Mouse (Mus musculus): ENCODE measurements around the gene Mcf2l. TPM values are rescaled to one million over a fixed set of nuclear protein-coding genes. Genes with fewer than 3 reads are reported as not detected.

The Mcf2l gene
- polyA plus RNA-seq (2012; rRNA removed), result 144 and 148 TPM in 2 replicates

DNA sequence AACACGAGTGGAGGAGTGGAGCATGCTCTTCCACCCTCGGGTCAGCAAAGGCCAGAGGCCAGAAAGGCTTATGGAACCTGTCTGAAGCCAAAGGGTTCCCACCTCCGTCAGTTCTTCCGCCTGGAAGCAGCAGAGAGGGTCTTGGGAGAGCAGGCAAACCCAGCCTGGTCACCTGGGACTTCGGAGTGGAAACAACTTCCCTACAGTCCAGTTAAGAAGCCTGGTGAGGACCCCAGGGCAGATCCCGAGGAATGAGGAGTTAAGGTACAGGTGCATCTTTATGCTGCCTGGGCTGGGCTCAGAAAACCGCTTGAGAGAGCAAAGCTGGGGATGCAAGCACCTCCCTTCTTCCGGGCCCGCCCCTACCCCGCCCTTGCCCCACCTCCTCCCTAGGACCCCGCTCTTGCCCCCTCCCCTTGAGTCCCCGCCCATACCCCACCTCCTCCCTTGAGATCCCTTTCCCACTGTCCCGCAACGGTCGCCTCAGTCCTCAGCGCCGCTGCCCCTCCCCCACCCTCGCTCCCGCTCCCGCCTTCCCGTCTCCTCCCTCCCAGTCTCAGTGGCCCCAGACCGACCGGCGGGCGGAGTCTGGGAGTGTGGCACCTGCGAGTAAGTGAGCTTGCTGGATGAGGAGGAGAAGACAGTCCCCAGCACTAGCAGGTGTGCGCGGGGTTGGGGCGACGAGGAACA, at the start of gene Mcf2l:
Gene Mcf2l, plus strand, starts transcription at position 450 of the 690 bp plus-strand sequence.
- Histone ChIP-seq H3K4me3 (ENCODE audit: insufficient read depth, low read length) (peak within 1 kb of the TSS; percentile 72), H3K27ac (ENCODE audit: insufficient read depth, low read length) (no peak within 1 kb of the TSS), H3K4me1 (ENCODE audit: control insufficient read depth, insufficient read depth, low read length) (peaks cover 2% of the 10 kb centered on the region; the same call in 1 of the 2 replicates)
- TF ChIP-seq POLR2A (IDR thresholded peaks at IDR 0.05; ENCODE audit: extremely low read depth, insufficient read depth, low read length) (no peak), CTCF (IDR thresholded peaks at IDR 0.05; ENCODE audit: extremely low read depth, insufficient read depth, low read length) (no peak)

DNA sequence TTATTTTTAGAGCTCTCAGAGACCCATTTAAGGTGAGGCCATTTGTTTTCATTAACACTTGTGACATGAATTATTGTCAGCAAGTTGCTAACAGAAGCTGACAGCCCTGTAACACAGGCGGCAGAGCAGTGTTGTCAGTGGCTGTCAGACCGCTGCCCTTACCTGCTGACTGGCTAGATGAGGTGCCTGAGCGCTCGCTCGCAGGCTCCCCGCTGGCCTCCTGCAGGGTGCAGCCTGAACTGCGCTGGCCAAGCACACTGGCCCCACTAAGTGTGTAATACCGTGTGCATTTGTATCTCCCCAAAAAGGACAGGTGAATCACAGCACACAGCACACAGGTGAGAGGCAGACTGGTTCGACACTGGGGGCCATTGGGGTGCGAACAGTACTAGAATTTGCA, 49.0 kb upstream of the Mcf2l start:
- no peaks in the 10 kb centered on the region for H3K4me1 ChIP-seq (ENCODE audit: control insufficient read depth, insufficient read depth, low read length)
- TF ChIP-seq POLR2A (IDR thresholded peaks at IDR 0.05; ENCODE audit: extremely low read depth, insufficient read depth, low read length) (no peak), CTCF (IDR thresholded peaks at IDR 0.05; ENCODE audit: extremely low read depth, insufficient read depth, low read length) (no peak)

DNA sequence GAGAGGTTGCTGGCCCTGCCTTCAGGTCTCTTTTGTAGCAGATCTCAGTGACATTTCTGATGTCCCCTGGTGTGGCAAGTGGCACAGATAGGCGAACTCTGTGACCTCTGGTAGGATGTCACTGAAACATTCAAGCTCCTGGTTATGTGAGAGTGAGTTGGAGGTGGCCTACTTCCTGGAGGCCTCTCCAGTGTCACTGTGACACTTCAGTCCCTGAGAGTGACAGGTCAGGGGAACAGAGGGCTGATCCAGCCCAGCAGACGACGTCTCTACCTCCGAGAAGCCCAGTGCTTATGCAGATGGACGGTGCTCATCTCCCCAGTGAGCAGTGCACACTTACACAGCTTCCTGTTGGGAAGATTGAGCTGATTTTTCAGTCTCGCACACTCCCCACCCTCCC, 48.4 kb upstream of the Mcf2l start:
- H3K4me1 ChIP-seq (ENCODE audit: control insufficient read depth, insufficient read depth, low read length), result no peaks in the 10 kb centered on the region
- H3K4me3 ChIP-seq (ENCODE audit: insufficient read depth, low read length), result no peak overlapping the region
- no peak overlapping the region for H3K27ac ChIP-seq (ENCODE audit: insufficient read depth, low read length)
- TF ChIP-seq CTCF (IDR thresholded peaks at IDR 0.05; ENCODE audit: extremely low read depth, insufficient read depth, low read length) (no peak), POLR2A (IDR thresholded peaks at IDR 0.05; ENCODE audit: extremely low read depth, insufficient read depth, low read length) (no peak)

More for the DNA sequence above, 49.0 kb upstream of the Mcf2l start:
- no peak overlapping the region for H3K4me3 ChIP-seq (ENCODE audit: insufficient read depth, low read length)
- no peak overlapping the region for H3K27ac ChIP-seq (ENCODE audit: insufficient read depth, low read length)

DNA sequence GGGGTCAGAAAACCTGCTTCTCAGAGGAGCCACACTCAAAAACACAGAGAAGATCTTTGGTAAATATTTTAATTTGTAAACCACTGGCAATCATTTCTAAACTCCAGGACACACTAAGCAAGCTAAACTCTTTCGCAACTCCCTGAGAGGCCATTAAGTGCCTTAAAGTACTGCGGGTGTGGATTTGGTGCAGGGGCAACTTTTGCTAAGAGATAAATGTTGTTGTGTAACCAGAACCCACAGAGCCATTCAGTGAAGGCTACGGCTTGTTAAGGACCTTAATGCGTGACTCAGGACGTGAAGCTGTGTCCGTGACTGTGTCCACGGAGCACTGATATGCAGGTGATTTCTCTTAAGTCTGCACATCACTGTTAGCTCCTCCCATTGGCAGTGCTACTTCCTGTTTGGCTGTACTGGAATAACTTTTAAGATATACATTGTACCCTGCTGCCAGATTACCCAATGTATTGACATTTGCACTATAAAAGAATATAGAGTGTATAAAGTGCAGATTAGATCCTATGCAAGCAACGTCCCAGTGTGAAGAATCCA, 47.8 kb upstream of the Mcf2l start:
- TF ChIP-seq CTCF (IDR thresholded peaks at IDR 0.05; ENCODE audit: extremely low read depth, insufficient read depth, low read length), result no peak
- no peak for TF ChIP-seq POLR2A (IDR thresholded peaks at IDR 0.05; ENCODE audit: extremely low read depth, insufficient read depth, low read length)
- Histone ChIP-seq H3K4me1 (ENCODE audit: control insufficient read depth, insufficient read depth, low read length) (no peaks in the 10 kb centered on the region), H3K4me3 (ENCODE audit: insufficient read depth, low read length) (no peak overlapping the region), H3K27ac (ENCODE audit: insufficient read depth, low read length) (no peak overlapping the region)

DNA sequence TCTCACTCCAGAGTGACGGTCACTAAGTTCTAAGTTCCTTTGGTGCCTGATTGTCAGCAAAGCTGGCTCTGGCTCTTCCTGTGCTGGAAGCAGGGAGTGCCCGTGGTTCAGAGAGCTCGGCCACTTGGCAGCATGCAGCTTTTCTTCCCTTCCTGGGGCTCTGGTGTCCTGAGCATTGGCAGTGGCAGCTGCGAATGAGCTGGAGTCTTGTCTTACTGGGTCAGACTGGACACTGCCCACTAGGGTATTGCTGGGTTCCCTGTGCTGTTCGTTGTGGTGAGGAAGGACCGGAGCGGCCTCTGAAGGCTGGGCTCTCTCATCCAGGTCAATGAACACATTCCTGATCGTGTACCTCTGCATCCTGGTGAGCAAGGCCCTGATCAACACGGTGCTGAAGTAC, 46.5 kb upstream of the Mcf2l start:
- Histone ChIP-seq H3K27ac (ENCODE audit: insufficient read depth, low read length) (no peak overlapping the region), H3K4me1 (ENCODE audit: control insufficient read depth, insufficient read depth, low read length) (no peaks in the 10 kb centered on the region), H3K4me3 (ENCODE audit: insufficient read depth, low read length) (no peak overlapping the region)
- no peak for TF ChIP-seq CTCF (IDR thresholded peaks at IDR 0.05; ENCODE audit: extremely low read depth, insufficient read depth, low read length)
- no peak for TF ChIP-seq POLR2A (IDR thresholded peaks at IDR 0.05; ENCODE audit: extremely low read depth, insufficient read depth, low read length)

DNA sequence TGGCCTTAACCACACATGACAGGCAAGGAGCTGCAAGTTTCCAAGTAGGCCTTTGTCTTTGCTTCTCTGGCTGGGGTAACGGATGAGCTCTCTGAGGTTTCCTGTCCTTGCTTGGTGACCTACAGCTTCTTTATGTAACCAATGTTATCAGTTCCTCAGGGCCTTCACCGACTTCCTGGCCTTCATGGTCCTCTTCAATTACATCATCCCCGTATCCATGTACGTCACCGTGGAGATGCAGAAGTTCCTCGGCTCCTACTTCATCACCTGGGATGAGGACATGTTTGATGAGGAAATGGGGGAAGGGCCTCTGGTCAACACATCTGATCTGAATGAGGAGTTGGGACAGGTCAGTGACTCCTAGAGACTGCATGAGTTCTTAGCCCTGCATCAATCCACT, 45.3 kb upstream of the Mcf2l start:
- no peak overlapping the region for H3K27ac ChIP-seq (ENCODE audit: insufficient read depth, low read length)
- H3K4me3 ChIP-seq (ENCODE audit: insufficient read depth, low read length), result no peak overlapping the region
- no peak for TF ChIP-seq POLR2A (IDR thresholded peaks at IDR 0.05; ENCODE audit: extremely low read depth, insufficient read depth, low read length)
- TF ChIP-seq CTCF (IDR thresholded peaks at IDR 0.05; ENCODE audit: extremely low read depth, insufficient read depth, low read length), result no peak
- no peaks in the 10 kb centered on the region for H3K4me1 ChIP-seq (ENCODE audit: control insufficient read depth, insufficient read depth, low read length)

DNA sequence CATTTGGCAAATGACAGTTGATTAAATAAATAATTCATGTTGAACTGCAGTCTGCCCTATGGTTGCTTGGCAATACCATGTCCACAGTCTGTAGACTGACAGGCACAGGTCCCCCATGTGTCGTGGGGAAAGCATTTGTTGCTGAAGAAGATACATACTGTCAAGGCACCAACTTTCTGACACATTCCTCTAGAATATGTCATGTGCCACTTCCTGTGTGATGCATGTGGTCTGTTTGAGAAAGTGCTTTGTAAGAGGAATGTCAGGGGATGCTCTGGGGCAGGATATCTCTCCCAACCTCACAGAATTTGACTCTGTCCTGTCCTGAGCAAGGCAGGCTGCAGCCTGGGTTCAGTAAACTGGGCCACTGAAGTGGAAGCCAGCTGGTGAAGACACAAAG, 44.2 kb upstream of the Mcf2l start:
- Histone ChIP-seq H3K4me1 (ENCODE audit: control insufficient read depth, insufficient read depth, low read length) (no peaks in the 10 kb centered on the region), H3K4me3 (ENCODE audit: insufficient read depth, low read length) (no peak overlapping the region), H3K27ac (ENCODE audit: insufficient read depth, low read length) (no peak overlapping the region)
- no peak for TF ChIP-seq POLR2A (IDR thresholded peaks at IDR 0.05; ENCODE audit: extremely low read depth, insufficient read depth, low read length)
- no peak for TF ChIP-seq CTCF (IDR thresholded peaks at IDR 0.05; ENCODE audit: extremely low read depth, insufficient read depth, low read length)

DNA sequence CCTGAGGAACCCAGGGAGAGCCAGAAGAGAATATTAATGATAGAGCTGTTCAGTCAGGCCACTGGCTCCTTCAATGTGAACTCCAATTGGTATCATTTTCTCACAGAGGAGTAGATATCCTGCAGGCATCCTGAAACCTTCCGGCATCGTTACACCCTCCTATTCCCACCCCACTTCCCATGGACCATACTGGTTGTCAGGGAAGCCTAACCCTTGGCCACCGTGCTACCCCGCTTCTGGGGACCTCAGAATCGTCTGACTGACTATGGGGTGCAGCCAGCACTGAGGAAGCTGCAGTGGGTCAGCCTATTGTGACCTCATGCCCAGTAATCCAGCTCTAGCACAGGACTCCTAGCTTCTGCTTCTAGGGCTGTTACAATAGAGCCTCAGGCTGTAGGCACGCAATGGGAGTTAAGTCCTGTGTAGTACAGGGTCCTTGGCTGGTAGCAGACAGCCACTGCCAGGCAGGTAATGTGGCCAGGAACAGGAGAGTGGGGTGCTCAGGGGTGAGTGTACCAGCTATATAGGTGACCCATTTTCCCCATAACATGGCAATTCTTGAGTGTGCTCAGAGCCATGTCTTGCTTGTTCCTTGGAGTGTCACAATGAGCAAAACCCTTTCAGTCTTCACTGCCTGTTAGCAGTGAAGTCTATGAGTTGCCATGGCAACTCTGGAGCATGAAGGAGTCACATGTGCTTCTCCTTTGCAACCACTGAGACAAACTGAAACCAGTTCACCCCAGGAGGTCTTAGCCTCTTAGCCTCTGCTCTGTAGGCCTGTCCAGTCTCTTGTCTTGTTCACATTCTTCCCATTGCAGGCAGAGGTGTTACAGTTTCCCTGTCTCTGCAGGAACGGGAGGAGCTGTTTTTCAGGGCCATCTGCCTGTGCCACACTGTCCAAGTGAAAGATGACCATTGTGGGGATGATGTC, 41.7 kb upstream of the Mcf2l start:
- Histone ChIP-seq H3K4me3 (ENCODE audit: insufficient read depth, low read length) (no peak overlapping the region), H3K4me1 (ENCODE audit: control insufficient read depth, insufficient read depth, low read length) (no peaks in the 10 kb centered on the region), H3K27ac (ENCODE audit: insufficient read depth, low read length) (no peak overlapping the region)
- no peak for TF ChIP-seq POLR2A (IDR thresholded peaks at IDR 0.05; ENCODE audit: extremely low read depth, insufficient read depth, low read length)
- no peak for TF ChIP-seq CTCF (IDR thresholded peaks at IDR 0.05; ENCODE audit: extremely low read depth, insufficient read depth, low read length)

GRCm38 (mm10) chr8:12833616-12834015, 40.0 kb upstream of the Mcf2l start:
- Histone ChIP-seq H3K4me1 (ENCODE audit: control insufficient read depth, insufficient read depth, low read length) (no peaks in the 10 kb centered on the region), H3K27ac (ENCODE audit: insufficient read depth, low read length) (no peak overlapping the region), H3K4me3 (ENCODE audit: insufficient read depth, low read length) (no peak overlapping the region)
- TF ChIP-seq POLR2A (IDR thresholded peaks at IDR 0.05; ENCODE audit: extremely low read depth, insufficient read depth, low read length) (no peak), CTCF (IDR thresholded peaks at IDR 0.05; ENCODE audit: extremely low read depth, insufficient read depth, low read length) (no peak)

All from cortical plate, adult 2 months (tissue).